Mouse (Mus musculus): ENCODE data around the gene Nova1. TPM values are rescaled to one million over a fixed set of nuclear protein-coding genes. Genes with fewer than 3 reads are reported as not detected.

Nova1 gene
- polyA plus RNA-seq (2017; shearing (Covaris generic)): 1 to 10 TPM in 1 of 2 experiments, not detected in 1; 1.5 TPM

GRCm38 (mm10) chr12:46818856-46819347, at the start of gene Nova1:
Nova1 (minus strand) TSS chr12:46818929.

